Mouse (Mus musculus) olfactory bulb, adult 2 months (tissue): ENCODE results near the gene Zcchc24. TPM values are rescaled to one million over a fixed set of nuclear protein-coding genes. Genes with fewer than 3 reads are reported as not detected.

ENCODE experiments used
- H3K27ac ChIP-seq: fragments of 200-500 bp; 2 replicates; pipeline ENCODE4 v1.5.1; 2012; ENCODE audit warnings: low read depth, low read length; ENCODE audit not compliant: insufficient read depth
- H3K4me1 ChIP-seq: fragments of 200-500 bp; 2 replicates; pipeline ENCODE4 v1.6.1; 2012; ENCODE audit warnings: low read length; ENCODE audit not compliant: control insufficient read depth, insufficient read depth
- H3K4me3 ChIP-seq: fragments of 200-500 bp; 2 replicates; pipeline ENCODE4 v1.5.1; 2012; ENCODE audit warnings: mild to moderate bottlenecking, low read depth, low read length, moderate library complexity; ENCODE audit not compliant: insufficient read depth
- CTCF ChIP-seq: fragments of 200-500 bp; IDR thresholded peaks from 2 replicates; pipeline ENCODE4 v1.5.1; 2012; ENCODE audit warnings: low read depth, mild to moderate bottlenecking, low read length, moderate library complexity; ENCODE audit not compliant: insufficient read depth
- POLR2A ChIP-seq: fragments of 200-500 bp; IDR thresholded peaks from 2 replicates; pipeline ENCODE4 v1.6.1; 2012; ENCODE audit warnings: mild to moderate bottlenecking, low read depth, low read length, moderate library complexity; ENCODE audit not compliant: insufficient read depth
- WGBS: fragments of 180-500 bp; shearing (Covaris S2); methylation state at CpG from one replicate; pipeline ENCODE4 v1.1.7; 2018; 5-methylcytosine and 5-hydroxymethylcytosine counted together
- polyA plus RNA-seq: library from polyadenylated mRNA; stranded (reverse); fragments of >200 nt; gene quantifications from 2 replicates; pipeline ENCODE4 v1.2.4, GENCODE M21; 2012; ENCODE audit warnings: low replicate concordance; ENCODE audit not compliant: missing spikeins, insufficient read depth, insufficient read length

The Zcchc24 gene
- polyA plus RNA-seq, 1 experiment, result not detected

- WGBS, result 51% methylated on average over 17 of the region's 17 CpGs
Measured at GRCm38 (mm10) chr14:25734736-25735716, 33.8 kb downstream of the Zcchc24 start.

GRCm38 (mm10) chr14:25727149-25727510 lies 41.7 kb downstream of the Zcchc24 start:
- Histone ChIP-seq H3K4me3 (no peak overlapping the region), H3K4me1 (peaks cover 15% of the 10 kb centered on the region), H3K27ac (no peak overlapping the region)
- TF ChIP-seq POLR2A, result no peak
- TF ChIP-seq CTCF, result no peak
- WGBS, result 83% methylated on average over 5 of the region's 5 CpGs

More at GRCm38 (mm10) chr14:25734736-25735716, 33.8 kb downstream of the Zcchc24 start:
- Histone ChIP-seq H3K4me1 (peaks cover 49% of the 10 kb centered on the region), H3K27ac (no peak overlapping the region), H3K4me3 (no peak overlapping the region)
- TF ChIP-seq CTCF, result no peak
- TF ChIP-seq POLR2A, result no peak

GRCm38 (mm10) chr14:25726226-25727148 lies 42.4 kb downstream of the Zcchc24 start:
- TF ChIP-seq CTCF (peak; percentile 72; the same call in 1 of the 2 replicates), POLR2A (no peak)
- Histone ChIP-seq H3K4me1 (peaks cover 15% of the 10 kb centered on the region), H3K27ac (no peak overlapping the region), H3K4me3 (no peak overlapping the region)
- 64% methylated on average over 20 of the region's 20 CpGs for WGBS

- H3K4me1 ChIP-seq, result peaks cover 15% of the 10 kb centered on the region
- WGBS, result 59% methylated on average over 4 of the region's 4 CpGs
- H3K4me3 ChIP-seq, result no peak overlapping the region
- TF ChIP-seq POLR2A, result no peak
- no peak for TF ChIP-seq CTCF
- no peak overlapping the region for H3K27ac ChIP-seq
Measured at GRCm38 (mm10) chr14:25725690-25726089, 43.1 kb downstream of the Zcchc24 start.

- TF ChIP-seq CTCF, result no peak
- no peak for TF ChIP-seq POLR2A
- 78% methylated on average over 11 of the region's 11 CpGs for WGBS
- H3K4me3 ChIP-seq, result no peak overlapping the region
- H3K27ac ChIP-seq, result no peak overlapping the region
- H3K4me1 ChIP-seq, result peaks cover 15% of the 10 kb centered on the region
Measured at GRCm38 (mm10) chr14:25725032-25725497, 43.8 kb downstream of the Zcchc24 start.

- WGBS, result 92% methylated on average over 5 of the region's 5 CpGs
- Histone ChIP-seq H3K27ac (no peak overlapping the region), H3K4me3 (no peak overlapping the region), H3K4me1 (peaks cover 38% of the 10 kb centered on the region)
- TF ChIP-seq CTCF, result no peak
- no peak for TF ChIP-seq POLR2A
Measured at GRCm38 (mm10) chr14:25720962-25721707, 47.7 kb downstream of the Zcchc24 start.

- Histone ChIP-seq H3K27ac (no peak overlapping the region), H3K4me1 (peaks cover 29% of the 10 kb centered on the region), H3K4me3 (no peak overlapping the region)
- 71% methylated on average over 9 of the region's 9 CpGs for WGBS
- TF ChIP-seq CTCF (no peak), POLR2A (no peak)
Measured at GRCm38 (mm10) chr14:25719371-25719770, 49.5 kb downstream of the Zcchc24 start.

GRCm38 (mm10) chr14:25718471-25718870 lies 50.4 kb downstream of the Zcchc24 start:
- H3K4me1 ChIP-seq, result peaks cover 27% of the 10 kb centered on the region
- no peak overlapping the region for H3K4me3 ChIP-seq
- no peak overlapping the region for H3K27ac ChIP-seq
- no peak for TF ChIP-seq CTCF
- no peak for TF ChIP-seq POLR2A
- 3% methylated on average over 2 of the region's 2 CpGs for WGBS
